Mouse (Mus musculus) stomach, postnatal 0 days (tissue): Measurements from ENCODE around the gene R3hdm1.

Experiments used
- CTCF ChIP-seq: IDR thresholded peaks from 2 replicates; pipeline ENCODE4 v1.5.1; 2016; ENCODE audit warnings: antibody characterized with exemption, low read depth, mild to moderate bottlenecking, moderate library complexity
- EP300 ChIP-seq: optimal IDR thresholded peaks from 2 replicates; pipeline ENCODE3; 2016; ENCODE audit warnings: antibody characterized with exemption

GRCm38 (mm10) chr1:128284157-128284690, 181.1 kb downstream of the R3hdm1 start:
- TF ChIP-seq CTCF = no peak
- no peak for TF ChIP-seq EP300
